Mouse (Mus musculus) heart, adult 2 months (tissue): ENCODE measurements at regions not wholly inside any gene's neighbourhood (a gene's known extent, or its start where the extent isn't known, plus 50 kb on each side); places are given as distances from the start of the nearest gene placed in this dataset.

Source experiments
- CTCF ChIP-seq: fragments of 200-600 bp; IDR thresholded peaks from 2 replicates; pipeline ENCODE4 v1.8.1; 2022; ENCODE audit warnings: antibody characterized with exemption, mild to moderate bottlenecking, moderate library complexity
- EP300 ChIP-seq: fragments of 200-500 bp; IDR thresholded peaks from 2 replicates; pipeline ENCODE4 v1.6.1; 2011; ENCODE audit warnings: low read depth, low read length, control low read depth; ENCODE audit not compliant: insufficient read depth

GRCm38 (mm10) chr7:67426076-67426475 is 53.4 kb upstream of the Mef2a start:
- TF ChIP-seq EP300 (no peak), CTCF (no peak)
